Mouse (Mus musculus): ENCODE measurements around the gene Tasp1.
A peak's percentile ranks its signal among the peaks of the same experiment; 100 is the strongest.
"Not testable (repeated sequence)": the region's sequence is repeated elsewhere in the genome, so short reads cannot be mapped to it uniquely, and the experiment has no call there.

Gene Tasp1

DNA sequence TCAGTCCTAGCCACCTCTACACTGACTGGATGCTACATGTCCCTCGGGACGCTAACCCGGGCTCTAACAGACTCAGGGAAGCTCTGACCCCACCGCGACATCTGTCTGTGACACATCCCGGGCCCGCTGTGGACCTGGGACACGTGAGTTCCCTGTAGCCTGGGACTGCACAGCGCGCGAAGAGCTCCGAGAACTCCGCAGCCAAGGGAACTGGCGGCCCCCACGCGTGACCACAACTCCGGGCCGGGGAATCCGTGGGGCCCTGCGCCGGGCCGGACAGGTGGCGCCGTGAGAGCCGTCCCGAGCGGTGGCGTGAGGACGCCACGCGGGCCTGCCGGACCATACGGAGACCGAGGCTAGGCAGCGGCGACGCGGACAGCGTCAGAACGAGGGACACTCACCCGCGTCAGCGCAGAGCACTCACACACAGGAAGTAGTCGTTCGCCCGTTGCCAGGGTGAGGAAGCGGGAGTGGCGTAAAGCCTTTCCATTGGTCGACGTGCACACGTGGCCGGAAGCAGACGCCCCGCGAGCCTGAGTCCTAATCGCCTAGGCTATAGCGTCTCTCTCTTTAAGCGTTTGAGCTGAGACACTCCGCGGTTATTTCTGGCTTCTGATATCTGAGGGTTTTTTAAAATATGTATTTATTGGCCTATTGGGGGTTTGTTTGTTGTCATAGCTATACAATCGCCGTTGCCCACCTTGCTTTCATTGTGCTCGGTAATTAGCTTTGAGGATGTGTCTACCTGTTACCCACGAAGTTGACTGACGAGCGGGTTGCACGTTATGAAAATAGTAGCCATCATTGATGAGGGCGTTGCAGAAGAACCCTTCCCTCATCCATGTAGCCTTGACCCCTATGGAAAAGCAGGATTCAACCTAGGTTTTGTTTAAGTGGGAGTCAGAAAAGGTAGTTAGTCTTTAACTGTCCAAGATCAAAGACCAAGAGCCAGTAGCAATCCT lies at the start of gene Tasp1:
Gene Tasp1 (minus strand): TSS at position 453 of the 962 bp plus-strand sequence.
- peak; percentile 84 to 88 for DNase-seq

DNA sequence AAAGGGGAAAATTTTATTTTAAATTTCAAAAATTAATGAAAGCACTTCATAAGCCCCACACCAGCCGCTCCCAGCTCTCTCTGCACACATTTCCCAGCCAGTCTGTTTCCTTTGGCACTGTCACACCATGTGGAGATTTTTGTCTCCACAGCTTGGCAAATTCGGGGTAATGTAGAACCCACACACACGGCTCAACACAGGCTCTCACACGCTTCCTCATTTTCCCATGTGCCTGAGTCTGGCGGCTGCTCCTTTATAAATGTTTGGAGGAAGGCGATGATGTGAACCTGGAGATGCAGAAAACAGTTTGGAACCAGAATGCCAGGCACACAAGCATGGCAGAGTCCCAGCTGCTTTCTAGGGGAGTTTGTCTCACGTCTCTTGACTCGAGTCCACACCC lies 47.2 kb upstream of the Tasp1 start:
- no peak for DNase-seq

DNA sequence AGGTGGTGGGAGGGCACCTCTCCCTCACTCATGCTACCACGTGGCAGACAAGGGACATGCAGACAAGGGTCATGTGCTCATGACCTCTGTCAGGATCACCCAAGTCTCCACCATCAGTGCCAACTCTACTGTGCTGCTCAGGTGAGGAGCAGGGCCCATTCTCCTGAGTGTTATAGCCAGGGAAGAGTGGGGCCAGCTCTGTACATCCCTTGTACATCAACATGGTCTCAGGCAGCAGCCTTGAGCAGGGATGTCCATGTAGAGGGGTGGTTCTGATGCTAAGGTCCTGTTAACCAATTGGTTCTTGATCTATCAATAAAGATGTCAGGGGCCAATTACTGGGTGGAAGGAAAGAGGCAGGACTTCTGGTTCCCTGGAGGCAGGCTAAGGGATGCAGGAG lies 42.3 kb upstream of the Tasp1 start:
- DNase-seq, result no peak

DNA sequence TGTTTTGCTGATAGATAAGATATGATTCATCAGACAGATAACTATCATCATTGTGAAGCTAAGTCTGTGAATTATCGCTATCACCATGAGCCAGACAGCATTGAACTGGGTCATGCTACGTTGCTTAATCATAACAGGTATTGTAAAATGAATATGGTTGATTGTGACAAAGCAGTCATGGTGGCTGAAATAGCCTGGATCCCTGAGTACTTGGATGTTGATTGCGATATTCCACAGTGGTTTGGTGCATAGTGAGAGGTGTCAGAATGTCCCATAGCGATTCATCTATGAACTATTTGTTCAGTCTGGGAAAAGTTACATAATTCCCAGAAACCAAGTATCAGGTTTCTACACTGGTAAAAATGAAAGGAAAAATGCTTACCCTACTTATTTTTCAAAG lies 41.0 kb upstream of the Tasp1 start:
- DNase-seq, result no peak

DNA sequence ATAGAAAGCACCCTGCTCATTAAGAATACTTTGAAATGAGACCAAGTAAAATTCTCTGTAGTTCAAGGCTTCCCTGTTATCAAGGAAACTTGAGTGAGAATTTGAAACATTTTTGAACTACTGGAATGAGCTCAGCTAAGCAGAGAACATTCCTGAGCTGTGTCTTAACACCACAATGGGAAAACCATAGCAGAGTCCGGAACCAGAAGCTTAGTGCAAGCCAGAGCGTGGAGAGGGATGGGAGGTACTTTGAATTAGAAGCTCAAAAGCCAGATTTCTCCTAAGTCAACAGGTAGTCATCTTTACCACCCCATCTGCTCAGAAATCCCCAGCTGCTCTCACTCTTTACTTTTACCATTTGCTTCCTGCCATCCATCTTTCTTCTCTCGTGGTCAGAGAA lies 38.3 kb upstream of the Tasp1 start:
- no peak for DNase-seq

DNA sequence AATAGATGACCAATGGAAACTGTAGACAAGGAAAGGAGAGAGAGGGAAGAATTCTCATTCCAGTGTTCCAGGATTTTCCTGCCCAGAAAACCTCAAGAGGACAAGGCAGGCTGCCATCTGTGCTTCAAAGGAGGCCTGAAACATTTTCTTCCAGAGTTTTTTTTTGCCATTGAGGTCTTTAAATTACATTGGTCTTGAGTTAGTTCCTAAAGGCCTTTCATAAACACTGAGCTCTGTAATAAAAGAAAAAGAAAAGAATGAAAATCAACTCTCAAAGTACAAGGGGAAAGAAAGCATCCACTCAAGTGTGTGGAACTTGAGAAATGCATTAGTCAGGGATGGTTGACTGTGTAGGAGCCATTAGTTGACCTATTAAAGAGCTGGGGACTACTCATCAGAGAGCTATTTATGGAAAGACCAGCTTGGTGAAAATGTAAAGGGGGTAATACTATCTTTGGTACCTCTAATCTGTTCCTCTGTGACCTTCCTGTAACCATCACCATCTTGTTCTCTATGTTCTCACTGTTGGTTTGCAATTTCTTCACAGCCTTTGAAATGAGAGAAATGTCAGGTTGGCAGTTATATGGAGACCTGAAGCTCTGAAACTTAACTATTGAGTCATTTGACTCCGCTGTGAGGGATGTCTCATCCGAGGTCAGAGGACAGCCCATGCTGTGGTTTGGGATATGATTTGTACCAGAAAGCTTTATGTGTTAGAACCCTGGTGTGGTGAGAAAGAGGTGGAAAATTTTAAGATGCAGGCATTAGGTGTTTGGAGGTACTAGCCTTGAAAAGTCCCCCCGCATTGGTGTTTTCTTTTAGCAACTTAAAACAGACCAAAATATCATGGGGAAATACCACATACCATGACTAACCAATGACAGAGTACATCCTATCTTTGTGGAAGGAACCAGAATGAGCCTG lies 34.2 kb upstream of the Tasp1 start:
- no peak for DNase-seq

DNA sequence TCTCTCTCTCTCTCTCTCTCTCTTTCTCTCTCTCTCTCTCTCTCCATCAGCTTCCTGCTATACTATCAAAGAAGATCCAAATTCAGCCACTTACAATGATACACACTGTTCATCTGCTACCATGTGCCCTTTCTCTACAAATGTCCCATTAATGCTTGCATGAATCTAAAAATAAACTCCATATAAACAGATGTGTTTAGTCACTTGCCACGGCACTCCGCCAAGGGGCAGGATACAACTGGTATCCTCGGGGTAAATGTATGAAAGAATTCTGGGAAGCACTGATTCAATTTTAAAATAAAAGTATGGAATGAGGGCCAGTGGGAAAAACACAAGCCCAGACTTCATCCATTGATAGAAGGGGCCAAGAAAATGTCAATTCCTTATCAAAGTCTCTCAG lies 33.4 kb upstream of the Tasp1 start:
- no peak for DNase-seq

DNA sequence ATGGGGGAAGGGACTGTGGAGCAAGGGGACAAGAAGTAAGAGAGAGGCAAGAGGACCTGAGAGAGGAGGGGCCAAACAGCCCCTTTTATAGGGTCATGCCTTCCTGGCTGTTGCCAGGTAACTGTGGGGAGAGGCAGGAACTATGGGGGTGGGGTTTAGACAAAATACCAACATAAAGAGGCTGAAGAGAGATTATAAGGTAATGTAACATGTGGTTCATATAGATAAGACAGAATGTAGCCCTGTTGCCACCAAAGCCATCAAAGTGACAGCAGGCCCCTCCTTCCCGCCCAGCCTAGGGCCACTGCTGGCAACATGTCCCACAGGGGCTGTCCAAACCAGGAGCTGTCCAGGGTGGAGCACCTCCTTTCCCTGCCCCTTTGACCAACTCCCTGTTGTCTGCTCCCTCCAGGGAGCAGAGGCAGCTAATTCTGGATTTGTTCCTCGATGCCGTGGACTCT lies 30.6 kb upstream of the Tasp1 start:
- DNase-seq, result no peak

DNA sequence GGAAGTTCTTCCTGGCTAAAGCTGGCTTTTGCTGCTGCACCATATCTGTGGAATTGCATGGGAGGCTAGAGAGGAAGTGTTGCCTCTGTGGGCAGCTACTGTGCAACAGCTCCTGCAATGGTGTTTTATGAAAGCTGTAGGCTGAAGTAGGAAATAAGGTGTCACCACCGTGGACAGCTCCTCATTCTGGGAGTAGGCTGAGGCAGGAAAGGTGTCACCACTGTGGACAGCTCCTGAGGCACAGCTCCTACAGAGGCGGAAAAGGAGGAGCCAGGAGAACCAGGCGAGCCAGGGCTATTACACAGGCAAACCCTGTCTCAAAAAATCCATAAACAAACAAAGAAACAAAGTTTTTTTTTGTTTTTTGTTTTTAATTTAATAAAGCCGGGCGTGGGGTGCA lies 29.4 kb upstream of the Tasp1 start:
- no peak for DNase-seq

DNA sequence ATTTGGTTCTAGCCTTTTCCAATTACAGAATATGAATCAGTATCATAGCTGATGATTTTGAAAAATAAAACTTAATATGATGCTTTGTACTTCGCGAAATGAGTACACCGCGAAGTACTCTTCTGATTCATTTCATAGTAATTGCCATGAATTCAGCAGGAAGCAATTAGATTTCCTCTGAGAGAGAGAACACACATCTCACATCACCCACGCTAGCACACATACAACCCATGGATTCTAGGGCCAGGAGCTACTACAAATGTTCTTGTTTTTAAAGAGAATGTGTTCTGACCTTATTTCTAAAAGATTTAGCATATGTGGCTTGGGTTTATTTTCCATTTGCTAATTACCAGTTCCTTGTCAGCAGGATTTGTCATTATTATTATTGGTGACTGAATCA lies 26.8 kb upstream of the Tasp1 start:
- DNase-seq, result no peak

DNA sequence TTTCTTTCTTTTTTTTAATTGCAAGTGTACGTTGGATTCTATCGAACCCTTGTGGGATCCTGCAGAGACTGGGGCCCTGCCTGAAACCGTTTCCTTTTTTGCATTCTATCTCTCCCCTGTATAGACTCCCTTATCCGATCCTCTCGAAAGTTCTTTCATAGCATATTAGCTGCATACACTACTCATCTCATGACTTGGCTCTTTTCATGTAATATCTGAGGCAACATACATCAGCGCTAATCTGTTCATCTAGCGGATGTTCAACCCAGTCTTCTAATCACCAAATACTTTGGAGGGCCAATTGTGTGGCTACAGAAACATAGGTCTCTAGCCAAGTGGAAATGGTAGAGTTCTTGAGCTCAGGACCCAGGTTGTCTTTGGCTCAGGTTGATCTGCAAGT lies 17.6 kb upstream of the Tasp1 start:
- DNase-seq, result no peak

DNA sequence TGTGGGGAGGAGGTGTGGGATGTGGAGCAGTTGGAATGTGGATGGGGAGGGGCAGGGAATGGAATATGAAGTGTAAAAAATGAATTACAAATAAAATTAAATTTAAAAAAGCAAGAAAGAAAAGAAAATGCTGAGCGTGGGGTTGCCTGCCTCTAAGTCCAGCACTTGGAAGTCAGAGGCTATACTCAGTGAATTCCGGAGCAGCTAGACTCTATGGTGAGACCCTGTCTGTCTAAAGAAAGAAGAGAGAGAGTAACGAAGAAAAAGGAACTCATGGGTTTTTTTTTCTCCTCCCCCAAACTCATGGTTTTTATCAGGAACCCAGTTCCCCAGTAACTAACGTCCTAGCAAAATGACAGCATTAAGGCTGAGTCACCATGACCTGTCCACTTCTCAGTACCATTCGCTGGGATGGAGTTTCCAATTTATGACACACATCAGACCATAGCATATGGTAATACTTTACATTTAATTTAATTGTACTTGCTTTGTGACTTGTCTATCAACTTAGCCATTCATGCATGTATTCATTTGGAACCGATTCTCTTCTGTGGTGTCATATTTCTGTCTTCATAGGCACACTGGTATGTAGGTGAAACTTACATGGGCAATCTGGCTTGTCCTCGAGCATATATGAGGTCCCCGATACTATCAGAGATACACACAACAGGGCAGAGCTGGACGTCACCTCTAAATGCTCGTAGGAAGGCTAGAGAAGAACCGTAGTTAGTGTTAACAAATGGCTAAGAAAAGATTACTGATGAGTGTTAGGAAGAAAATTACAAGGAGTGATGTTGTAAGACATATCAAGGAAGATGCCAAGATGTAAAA lies 14.4 kb upstream of the Tasp1 start:
- no peak for DNase-seq

DNA sequence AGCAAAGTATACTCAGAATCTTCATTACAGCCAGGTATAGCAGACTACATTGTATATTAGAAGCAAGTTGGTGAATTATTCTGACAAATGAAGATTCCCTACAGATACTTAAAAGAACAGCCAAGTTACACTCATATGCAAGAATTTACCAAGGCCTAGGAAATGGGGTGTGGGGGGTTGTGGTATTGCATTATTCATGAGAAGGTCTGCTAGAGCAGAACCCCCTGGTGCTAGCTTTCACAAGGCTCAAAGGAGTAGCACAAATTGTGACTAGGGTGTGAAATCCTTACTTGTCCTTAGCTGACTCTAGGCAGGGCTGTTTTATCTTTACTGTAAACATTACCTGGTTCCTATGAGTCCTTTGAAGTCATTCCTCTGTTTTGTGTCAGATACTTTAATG lies 12.7 kb upstream of the Tasp1 start:
- DNase-seq, result not testable (repeated sequence)

DNA sequence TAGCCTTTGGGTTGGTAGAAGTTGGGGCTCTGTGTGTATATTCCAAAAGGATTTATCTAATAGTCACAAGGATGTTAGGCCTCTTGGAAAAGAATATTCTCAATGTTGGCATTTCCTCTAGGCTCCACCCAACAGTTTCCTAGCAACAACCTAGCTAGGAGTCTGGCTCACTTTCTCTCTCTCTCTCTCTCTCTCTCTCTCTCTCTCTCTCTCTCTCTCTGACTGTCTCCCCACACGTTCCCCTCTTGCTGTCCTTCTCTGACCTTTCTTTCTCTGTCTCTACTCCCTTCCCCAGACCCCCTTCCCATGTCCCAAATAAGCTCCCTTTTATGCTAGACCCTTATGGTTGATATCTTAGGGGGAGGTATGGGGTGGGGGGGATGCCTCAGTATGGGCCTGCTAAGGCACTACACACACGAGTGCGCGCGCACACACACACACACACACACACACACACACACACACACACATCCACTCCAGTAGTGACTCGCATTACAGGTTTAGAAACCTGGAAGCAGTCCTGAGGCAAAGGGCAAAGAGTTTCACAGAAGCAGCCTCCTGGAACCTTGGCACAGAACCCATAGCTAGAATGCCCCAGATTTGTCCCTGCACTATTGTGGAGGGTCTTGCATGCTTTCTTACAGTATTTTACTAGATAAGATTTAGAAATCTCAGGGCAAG lies 12.1 kb upstream of the Tasp1 start:
- DNase-seq, result no peak

DNA sequence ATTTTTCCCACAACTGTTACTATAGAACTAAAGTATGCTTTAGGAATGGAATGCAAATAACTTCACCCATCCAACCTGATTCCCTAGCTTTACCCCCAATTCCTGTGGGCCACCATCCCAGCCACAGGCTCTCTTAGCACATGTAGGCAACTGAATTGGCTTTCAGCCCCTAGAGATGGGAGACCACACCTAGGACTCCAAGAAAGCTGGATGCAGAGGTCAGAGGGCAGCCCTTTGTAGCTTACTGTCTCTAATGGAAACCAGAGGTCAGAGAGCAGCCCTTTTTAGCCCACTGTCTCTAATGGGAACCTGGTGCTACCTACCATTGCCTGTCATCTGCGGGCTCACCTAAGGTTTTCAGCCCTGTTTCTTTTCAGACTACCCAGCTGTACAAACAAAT lies 10.9 kb upstream of the Tasp1 start:
- DNase-seq, result no peak

DNA sequence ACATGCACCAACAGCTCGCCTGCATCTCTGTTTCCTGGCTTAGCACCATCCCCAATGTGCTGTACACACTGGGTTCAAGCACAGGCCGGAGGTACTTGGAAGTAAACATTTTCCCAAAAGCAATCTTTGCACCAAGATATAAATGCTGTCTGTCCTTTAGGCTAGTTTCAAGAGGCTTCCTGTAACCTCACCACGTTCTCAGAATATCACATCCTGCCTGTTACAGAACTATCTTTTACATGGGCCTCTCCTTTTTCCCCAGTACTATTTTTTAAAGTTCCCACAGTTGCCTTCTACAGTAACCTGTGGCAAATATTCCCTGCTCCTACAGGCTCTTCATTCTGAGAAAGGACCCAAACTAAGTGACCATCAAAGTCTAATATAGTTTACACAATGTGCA lies 8.5 kb upstream of the Tasp1 start:
- no peak for DNase-seq

DNA sequence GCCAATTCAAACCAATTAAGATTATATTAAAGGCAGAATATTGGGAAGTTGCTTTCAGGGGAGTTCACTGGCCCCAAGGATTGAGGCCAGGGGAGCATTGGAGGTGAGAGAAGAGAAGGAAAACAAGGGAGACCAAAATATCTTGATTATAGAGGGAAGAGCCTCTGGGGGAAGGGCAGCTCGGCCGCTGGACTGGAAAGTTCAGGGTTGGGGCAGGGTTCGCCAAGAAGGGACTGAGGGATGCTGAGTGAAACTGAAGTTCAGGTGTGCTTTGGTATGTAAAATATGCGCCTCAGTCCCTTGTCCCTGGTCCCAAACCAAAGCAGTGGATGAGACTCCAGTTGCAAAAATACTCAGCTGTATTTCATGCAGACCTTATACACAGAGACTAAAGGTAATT lies 911 bp upstream of the Tasp1 start:
- DNase-seq, result no peak

DNA sequence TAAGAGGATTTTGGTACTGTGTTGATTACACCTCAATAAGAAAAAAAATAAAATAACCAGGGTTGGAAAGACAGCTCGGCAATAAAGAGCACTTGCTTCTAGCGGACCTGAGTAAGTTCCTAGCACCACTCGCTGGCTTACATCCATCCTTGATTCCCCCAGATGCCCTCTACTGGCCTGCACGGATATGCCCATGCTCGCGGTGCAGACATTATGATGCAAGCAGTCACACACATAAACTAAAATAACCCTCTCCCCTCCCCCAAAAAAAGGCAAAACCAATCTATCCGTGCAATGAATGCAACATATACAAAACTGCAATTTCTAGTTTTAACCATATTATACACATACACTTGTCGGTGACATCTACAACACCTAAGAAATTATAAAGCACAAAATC lies 929 bp downstream of the Tasp1 start:
- DNase-seq, result no peak

DNA sequence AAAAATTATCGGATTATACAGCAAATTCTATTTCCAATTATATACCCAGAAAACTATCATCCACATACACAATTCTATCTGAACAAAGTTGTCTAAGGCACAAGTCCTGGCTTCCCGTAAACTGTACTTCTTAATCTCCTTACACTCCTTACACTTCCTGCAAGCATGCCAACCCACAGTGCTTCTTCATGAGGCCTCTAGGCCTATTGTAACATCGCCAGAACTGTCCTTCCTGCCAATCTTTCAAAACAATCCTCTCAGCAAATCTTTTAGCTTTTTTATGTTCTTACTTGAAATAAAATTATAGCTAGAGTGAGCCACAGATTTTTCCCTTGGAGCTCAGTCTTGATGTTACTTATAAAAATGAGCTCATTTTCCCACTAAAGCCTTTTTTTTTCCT lies 5.1 kb downstream of the Tasp1 start:
- no peak for DNase-seq

DNA sequence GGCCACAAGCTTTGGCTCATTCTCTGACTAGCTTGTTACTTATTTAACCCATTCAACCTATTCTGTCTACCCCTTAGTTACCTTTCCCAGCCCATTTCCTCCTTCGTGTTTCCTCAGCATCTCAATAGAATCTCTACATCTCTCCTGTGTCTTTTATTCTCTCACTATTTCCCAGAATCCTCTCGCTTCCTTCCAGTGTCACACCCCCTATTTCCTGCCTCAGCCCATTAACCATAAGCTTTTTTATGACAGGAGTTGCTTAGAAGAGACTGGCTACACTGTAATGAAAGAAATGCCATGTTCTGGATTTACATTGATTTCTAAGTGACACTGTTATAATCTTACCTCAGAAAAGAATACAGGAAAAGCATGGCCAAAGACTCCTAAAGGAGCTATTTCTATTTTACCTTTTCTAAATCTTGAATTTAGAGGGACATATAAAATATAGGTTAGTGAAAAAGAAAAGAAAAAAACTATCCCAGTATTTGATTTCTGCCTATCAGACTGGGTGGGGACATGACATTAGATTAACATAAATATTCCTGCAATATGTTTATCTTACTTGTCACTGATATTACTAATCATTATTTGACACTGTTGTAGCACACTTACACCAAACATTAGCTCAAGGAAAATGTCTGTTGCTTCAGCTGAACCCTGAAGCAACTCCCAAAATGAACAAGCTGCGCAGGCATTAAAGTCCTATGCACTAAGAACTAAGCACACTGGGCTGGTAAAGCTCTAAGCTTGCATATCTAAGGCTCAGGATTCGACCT lies 6.3 kb downstream of the Tasp1 start:
- DNase-seq, result no peak

DNA sequence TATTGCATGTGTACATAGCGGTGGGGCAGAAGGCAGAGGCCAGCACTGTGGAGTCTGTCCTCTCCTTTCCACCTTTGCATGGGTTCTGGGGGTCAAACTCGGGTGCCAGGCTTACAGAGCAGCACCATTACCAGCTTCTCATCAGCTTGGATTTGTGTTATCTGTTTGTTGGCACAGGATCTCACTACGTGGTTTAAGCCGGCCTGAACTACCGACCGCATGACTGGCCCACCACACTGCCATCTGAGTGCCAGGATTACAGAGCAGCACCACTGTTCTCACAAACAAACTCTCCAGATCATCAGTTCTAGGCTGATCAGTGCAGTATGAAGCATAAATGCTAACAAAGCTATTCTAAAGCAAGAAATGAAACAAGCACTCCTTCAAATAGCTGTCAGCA lies 8.5 kb downstream of the Tasp1 start:
- DNase-seq, result no peak
